Mouse (Mus musculus) megakaryocyte, adult 5-6 weeks (primary cell): ENCODE measurements around the gene Tff2. TPM values are rescaled to one million over a fixed set of nuclear protein-coding genes. Genes with fewer than 3 reads are reported as not detected.

Source experiments
- ATAC-seq: 2 replicates; pipeline ENCODE4 v1.8.0; 2016; ENCODE audit warnings: mild to moderate bottlenecking, inconsistent platforms; ENCODE audit not compliant: poor library complexity, severe bottlenecking
- total RNA-seq, 2 experiments: library from RNA; stranded (forward) in 1 of 2; stranded (reverse) in 1 of 2; fragments of 153-499, 151-499 nt in 1 of 2; fragments of 221-1000, 200-1000 nt in 1 of 2; gene quantifications; 2 replicates each; pipeline versions ENCODE4 v1.2.3 to v1.2.4; 2015 to 2017

The Tff2 gene
- total RNA-seq, 2 experiments from 2014 or later: not detected

- no peak for ATAC-seq
Measured at GRCm38 (mm10) chr17:31136821-31137220, 7.3 kb downstream of the Tff2 start.

- no peak for ATAC-seq
Measured at GRCm38 (mm10) chr17:31136291-31136690, 7.8 kb downstream of the Tff2 start.

DNA sequence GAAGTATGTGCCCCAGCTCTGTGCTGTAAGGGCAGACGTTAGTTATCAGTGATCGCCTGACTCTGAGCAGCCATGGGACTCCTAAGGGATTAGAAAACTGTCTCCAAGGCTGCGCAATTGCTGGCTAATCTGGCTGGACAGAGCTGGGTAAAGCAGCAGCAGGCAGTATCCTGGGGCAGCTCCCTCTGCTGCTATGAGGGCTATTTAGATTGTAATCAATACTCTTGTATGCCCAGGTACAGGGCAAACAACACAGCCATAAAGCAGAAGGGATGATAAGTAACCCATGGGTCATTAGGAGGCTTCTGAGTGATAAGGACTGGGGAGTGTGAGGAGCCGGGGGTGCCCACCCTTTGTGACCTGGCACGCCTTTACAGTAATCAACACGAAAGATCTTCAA is 9.2 kb downstream of the Tff2 start:
- no peak for ATAC-seq

DNA sequence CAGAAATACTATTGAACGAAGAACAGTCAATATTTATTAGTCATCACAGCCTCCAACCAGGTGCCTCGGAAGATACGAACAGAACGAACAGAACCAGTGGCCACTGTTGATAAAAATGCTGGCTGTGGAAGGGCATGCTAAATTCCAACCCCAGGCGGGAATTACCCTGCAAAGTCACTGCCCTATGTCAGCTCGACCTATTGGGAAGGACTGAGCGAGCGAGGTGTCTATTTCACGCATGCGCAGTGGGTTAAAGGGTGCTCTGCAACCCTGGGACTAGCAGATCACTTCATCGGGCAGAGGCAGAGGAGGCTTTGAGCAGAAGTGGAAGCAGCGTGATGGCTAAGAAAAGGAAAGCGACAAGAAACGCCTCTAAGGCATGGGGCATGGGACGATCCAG is 10.3 kb downstream of the Tff2 start:
- ATAC-seq: no peak

DNA sequence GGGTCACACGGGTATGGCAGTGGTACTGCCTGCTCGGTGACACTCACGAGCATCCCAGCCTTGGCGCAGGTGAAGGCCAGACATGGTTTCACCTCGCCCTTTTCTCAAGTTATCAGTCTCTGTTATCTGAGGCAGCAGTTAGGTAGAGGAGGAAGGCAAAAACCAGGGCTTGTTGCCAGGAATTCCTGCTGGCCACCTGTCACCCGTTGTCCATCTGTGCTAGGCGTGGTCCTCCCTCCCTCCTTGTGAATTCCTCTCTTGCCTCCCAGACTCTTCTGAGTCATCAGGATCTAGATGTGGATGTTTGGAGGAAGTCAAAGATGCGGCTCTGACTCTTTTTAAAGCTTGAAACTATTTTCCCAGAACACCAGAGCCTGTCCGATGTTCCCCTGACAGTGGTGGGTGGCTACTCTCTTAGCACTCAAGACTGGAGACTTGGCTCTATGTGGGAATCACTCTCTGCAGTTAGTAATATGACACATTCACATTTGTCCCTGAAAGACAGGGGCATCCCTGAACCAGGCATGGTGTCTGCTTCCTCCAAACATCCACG is 12.7 kb downstream of the Tff2 start:
- ATAC-seq: no peak

GRCm38 (mm10) chr17:31129452-31129851 is 14.6 kb downstream of the Tff2 start, which contains the start of gene Tff3:
Tff3 (minus strand) TSS chr17:31129646.
- no peak for ATAC-seq

DNA sequence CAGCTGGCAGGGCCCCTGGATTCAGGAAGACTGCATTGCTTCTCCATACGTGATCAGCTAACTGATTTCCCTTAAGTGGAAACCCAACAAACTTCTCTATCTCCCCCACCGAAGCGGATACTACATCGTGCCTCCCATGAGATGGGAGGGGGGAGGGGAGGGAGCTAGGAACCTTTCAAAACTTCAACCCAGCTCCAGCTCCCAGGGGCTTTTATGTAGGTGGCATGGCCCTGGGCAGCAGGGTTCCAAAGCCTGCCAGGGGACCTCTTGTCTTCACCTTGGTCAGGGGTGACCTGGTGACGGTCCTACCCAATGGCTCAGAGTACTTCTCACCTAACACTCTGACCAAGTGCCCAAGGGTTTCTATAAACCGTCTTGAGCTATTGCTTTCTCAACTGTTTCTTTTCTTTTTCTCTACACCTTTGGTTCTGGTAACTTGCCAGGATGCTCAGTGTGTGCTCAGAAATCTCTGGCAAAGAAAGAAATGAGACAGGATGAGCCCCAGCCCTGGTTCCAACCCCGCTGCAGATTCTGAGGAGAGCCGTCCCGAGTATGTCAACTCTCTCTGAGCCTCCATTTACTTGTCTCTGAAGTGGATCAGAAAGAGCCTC is 15.3 kb downstream of the Tff2 start:
- no peak for ATAC-seq

GRCm38 (mm10) chr17:31125548-31126266 is 18.4 kb downstream of the Tff2 start:
- ATAC-seq: no peak

DNA sequence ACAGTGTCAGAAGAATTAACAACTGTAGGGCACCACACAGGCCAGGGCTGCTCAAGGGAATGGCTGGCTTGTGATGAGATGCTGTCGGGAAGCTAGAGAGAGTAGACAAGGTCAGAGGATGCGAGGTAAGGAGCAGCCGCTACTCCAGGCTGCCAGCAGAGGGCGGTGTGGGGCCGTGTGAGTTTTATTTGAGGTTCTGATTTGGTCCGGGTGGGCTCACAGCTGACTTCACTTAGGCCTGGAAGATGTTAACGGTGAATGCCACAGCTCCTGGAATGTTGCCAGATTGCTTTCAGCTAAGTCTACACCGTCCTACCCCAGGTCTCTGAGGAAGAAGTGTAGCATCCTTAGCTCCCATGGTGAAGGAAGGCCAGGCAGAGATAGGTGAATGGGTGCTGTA is 22.1 kb downstream of the Tff2 start:
- ATAC-seq: peak; percentile 67

DNA sequence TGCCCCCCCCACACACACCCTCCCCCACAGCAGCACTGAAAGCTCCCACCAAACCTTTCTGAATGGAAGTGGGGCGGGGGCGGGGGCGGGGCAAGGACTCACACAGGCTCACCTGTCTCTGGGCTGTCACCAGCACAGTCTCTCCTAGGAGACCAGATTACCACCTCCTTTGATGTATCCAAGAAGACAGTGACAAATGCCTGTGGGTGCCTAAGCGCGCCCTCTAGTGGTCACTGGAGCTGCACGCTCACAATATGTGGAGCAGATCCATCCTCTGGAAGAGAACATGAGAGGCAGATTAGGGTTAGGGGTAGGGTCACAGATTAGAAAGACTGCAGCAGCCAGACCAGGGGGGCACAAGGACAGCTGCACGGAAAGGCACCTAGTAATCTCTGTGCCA is 24.7 kb downstream of the Tff2 start:
- 0 out of 2 replicates have a peak, but pooled peaks have one; percentile 54 for ATAC-seq

DNA sequence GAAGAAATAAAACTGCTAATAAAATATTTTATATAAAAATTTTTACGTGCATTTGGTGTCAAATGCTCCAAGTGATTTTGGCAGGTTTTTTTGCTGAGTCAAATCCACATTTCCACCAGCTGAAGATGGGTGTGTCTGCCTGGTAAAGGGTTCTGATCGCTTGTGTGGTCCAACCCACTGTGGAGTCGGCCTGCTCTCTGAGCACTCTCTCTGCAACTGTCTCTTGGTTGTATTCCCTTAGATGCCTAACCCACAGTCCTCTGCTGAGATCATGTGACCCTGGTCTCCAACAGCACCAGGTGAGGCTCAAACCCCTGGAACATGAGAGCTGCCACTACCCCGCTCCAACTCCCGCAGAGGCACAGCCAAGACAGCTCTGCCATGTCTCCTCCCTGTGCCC is 26.1 kb downstream of the Tff2 start:
- no peak for ATAC-seq

DNA sequence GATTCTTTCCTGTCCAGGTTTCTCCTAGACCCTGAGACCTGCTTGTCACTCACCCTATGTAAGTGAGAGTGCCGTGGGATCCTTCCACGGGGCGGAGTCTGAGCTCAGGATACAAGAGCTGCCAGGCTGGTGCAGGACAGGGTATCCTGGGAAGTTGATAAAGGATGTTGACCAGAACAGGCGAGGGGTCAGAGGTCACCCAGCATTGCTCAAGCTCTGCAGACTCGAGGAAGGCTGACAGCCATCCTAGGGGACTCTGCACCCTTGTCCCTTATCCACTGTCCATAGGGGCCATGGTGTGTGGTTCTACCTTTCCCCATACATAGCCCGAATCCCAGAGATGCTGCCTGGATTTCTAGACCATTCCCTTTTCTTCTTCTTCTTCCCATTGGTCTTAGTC is 28.0 kb downstream of the Tff2 start:
- no peak for ATAC-seq

DNA sequence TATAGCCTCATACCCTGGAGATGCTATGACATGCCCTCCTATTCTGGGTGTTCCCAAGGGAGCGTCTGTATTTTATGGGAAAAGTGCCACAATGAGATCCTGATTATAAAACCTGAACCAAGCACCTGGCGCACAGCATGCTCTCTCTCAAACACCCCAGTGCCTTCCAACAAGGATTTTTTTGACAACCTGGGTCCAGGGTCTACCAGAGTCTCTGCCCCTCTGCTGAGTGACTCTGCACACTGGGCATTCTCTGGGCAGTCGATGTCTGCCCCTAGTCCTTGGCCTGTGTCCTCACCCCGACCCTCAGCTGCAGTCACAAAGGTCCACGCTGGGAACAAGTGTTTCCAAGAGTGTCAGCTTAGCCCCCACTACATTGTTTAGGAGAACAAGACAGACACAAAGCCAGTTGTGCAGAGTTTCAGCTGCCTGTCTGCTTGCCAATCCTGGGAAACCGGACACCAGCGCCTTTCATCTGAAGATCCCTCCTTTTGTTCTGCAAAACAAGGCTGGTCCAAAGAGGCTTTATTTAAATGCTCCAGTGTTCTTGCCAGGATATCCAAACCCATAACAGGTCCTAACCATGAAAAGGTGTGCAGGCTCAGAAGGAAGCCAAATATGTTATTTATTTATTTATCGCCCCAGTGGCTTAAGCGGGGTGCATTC is 30.8 kb downstream of the Tff2 start:
- ATAC-seq: no peak

- ATAC-seq: 0 out of 2 replicates have a peak, but pooled peaks have one; percentile 33
Measured at GRCm38 (mm10) chr17:31108388-31108787, 35.7 kb downstream of the Tff2 start.

DNA sequence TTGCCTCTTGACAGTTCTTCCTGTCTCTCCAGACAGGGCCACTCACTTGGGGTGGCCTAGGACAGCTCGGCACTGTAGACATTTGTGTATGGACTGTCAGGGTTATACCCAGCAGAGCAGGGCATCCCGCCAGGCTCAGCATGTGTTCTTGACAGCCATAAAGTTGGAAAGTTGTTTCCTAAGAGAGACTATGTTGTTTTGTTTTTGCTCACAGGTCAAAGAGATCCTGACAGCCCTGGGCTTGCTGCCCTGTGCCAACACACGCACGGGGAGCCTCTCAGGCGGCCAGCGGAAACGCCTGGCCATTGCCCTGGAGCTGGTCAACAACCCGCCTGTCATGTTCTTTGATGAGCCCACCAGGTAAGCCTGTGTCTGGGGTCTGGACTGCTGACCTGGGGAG is 40.3 kb downstream of the Tff2 start:
- ATAC-seq: no peak

DNA sequence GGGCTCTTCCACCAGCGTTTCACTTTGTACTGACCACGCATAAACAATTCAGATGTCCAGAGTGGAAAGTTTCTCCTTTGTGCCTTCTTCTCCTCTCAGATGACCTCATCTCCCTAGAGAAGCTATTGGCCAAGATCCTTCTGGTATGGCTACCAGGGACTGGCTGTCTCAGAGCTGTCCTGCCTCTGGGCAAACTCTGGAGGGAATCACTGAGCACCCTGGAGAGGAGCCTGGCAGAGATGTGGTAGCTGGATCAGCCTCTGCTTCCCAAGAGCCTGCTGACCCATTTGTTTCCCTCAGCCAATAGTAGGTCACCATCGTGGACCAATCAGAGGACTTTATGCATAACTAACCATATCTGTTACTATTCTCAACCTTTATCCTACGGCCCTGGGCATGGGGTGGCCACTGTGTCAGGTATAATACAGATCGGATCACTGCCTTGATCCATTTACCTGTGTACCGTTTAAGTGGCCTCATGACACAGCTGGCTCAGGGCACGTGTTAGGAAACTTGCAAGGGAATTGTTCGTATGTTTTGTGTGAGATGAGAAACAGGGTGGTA is 41.0 kb downstream of the Tff2 start:
- ATAC-seq: no peak

GRCm38 (mm10) chr17:31098788-31099187 is 45.3 kb downstream of the Tff2 start:
- no peak for ATAC-seq

- ATAC-seq: no peak
Measured at GRCm38 (mm10) chr17:31096893-31097292, 47.2 kb downstream of the Tff2 start.

GRCm38 (mm10) chr17:31095570-31095969 is 48.5 kb downstream of the Tff2 start:
- no peak for ATAC-seq

DNA sequence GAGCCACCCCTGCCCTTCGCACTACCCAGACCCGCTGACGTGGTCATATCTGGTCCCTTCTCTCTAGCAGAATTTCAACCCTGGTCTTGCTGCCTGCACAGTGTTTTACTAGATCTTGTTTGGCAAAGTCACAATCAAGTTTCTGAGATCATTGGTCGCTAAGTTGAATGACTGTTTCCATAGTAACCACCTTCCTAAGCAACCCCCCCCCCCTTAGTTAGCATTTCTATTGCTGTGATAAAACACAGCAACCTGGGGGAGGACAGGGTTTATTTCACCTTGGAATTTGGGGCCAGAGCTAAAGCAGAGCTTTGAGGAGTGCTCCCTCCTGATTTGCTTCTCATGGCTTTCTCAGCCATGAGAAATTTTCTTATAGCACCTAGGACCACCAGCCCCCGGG is 49.3 kb downstream of the Tff2 start:
- no peak for ATAC-seq
